Mouse (Mus musculus) urinary bladder, postnatal 4 days (tissue): ENCODE measurements around the gene Pank2.

Source experiments
- DNase-seq, 2 experiments: peaks; one replicate each; pipeline ENCODE4 v3.0.0; 2021 to 2022; ENCODE audit warnings: low spot score in 2 of 2

Gene Pank2

DNA sequence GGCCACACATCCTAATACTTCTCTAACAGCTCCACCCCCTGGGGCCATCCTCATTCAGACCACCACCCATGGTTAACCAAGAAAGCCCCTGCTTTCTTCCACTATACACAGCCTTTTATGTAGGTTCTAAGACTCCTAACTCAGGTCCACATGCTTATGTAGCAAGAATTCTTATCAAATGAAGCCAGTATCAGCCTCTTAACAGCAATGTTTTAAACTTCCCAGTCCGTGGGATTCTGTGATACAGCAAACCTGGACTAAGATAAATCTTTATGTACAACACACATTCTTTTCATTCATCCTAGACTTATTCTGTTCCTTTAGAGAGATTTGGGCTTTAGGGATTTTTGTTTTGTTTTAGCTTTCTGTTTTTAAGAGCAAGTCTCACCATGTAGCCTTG lies 61.4 kb downstream of the Pank2 start:
- no peak for DNase-seq

DNA sequence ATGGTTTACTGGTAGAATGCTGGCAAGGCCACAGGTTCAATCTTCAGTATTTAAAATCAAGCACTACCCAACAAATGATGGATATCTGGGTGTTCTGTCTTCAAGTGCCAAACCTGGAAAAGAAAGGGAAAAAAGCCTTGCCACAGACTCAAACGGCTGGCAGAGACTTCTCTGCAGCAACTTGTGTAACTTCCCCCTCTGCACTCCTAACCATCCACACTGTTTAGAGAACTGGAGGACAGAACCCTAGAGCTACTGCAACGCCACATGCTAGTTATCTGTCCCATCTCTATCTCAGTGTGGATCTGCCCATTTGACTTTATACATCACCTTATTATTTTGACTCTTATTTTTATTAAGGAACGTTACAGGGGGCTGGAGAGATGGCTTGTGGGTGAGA lies 63.7 kb downstream of the Pank2 start:
- DNase-seq = no peak

DNA sequence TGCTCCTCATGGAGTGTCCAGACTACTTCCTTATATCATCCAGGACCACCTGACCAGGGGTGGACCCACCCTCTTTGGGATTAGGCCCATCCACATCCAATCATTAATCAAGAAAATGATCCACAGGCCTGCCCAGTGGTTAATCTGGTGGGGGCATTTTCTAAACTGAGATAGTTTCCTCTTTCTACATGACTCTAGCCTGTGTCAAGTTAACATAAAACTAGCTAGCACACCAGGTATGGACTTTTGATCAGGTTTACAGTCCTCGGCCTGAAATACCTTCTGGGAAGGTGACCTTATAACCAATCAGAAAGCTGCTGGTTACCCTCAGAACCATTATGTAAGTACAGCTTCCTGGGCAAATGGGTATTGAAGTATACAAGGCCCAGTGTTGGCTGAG lies 66.7 kb downstream of the Pank2 start:
- DNase-seq = no peak

DNA sequence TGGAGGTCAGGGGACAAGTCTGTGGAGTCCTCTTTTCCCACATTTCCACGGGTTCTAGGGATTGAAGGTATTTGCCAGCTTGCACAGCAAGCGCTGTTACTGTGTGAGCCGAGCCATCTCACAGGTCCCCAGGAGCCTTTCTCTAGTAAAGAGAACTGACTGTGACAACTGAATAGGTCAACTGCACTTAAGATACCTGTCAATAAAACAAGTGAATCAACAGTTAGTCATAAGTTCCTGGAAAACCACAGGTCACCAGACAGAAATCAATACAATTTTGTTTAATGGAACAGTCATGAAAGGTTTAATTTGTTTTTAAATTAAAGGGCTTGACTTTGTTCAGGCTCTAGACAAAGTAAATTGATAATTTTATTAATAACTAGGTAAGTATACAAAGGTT lies 68.3 kb downstream of the Pank2 start:
- no peak for DNase-seq

DNA sequence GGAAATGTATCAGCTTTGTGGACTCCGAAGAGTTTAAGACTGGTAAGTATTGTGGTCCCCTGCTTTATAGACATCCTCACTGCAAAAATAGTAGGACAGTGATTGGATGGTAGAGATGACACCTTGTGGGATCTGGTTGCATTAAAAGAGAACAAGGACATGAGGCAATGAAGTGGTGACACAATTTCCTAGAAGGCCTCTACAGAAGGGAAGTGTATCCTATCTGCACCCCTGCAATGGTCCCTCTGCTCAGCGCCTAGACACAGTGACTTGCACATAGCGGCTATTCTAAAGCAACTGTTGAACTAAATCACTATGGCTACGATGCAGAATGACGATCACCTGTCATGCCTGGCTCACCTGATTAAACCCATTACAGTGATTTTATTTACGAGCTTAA lies 75.3 kb downstream of the Pank2 start:
- DNase-seq = no peak

DNA sequence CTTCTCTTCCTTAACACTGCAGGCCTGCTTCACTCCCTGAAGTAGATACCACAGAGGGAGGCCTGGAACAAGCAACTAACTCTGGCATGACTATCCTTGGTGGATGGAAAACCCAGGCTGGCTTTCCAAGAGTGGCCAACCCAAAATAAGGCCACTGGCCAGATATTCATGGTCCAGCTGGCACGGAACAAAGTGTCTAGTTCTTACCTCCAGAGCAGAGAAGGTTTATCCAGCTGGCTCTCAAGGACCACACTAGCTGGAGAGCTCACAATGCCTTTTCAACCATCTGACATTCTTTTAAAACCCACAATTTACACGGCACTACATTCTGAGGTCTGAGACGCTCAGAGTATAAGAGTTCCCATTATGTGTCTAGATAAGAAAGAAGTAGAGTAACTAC lies 82.2 kb downstream of the Pank2 start:
- DNase-seq = no peak

DNA sequence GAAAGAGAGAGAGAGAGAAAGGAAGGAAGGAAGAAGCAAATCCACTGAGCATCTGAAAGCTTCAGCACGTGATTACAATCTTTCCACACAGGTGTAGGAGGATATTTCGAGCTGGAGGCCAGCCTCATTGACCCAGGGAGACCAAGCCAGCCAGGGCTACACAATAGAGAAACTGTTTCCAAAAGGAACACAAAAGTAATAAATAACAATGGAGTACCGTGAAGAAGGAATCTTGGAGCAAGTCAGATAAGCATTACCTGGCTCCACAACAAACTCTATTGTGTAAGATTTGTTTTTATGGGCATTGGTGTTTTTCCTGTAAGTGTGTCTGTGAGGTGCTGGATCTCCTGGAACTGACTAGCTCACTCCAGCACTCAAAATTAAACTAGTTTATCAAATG lies 83.3 kb downstream of the Pank2 start:
- DNase-seq = no peak
